Mouse (Mus musculus) R1 (cell line): ENCODE measurements at regions not wholly inside any gene's neighbourhood (a gene's known extent, or its start where the extent isn't known, plus 50 kb on each side); places are given as distances from the start of the nearest gene placed in this dataset.

Source experiments
- DNase-seq: peaks from one replicate; pipeline ENCODE4 v3.0.0-alpha.2; 2018; ENCODE audit warnings: low read depth, low spot score

- DNase-seq: no peak
These were observed 369.7 kb downstream of the Etnk1 start for GRCm38 (mm10) chr6:143536525-143537293.

GRCm38 (mm10) chr6:143547406-143547903 is 380.4 kb downstream of the Etnk1 start:
- no peak for DNase-seq

GRCm38 (mm10) chr6:143554946-143555345 is 387.9 kb downstream of the Etnk1 start:
- DNase-seq: no peak

- DNase-seq: no peak
These were observed 391.2 kb downstream of the Etnk1 start for GRCm38 (mm10) chr6:143558046-143558884.

GRCm38 (mm10) chr6:143559316-143559715 is 392.3 kb downstream of the Etnk1 start:
- no peak for DNase-seq

- no peak for DNase-seq
These were observed 394.5 kb downstream of the Etnk1 start for GRCm38 (mm10) chr6:143561316-143562088.

- DNase-seq: no peak
These were observed 404.5 kb downstream of the Etnk1 start for GRCm38 (mm10) chr6:143571356-143572115.

- DNase-seq: no peak
These were observed 412.2 kb downstream of the Etnk1 start for GRCm38 (mm10) chr6:143579223-143579622.

- DNase-seq: no peak
These were observed 422.6 kb downstream of the Etnk1 start for GRCm38 (mm10) chr6:143589666-143590065.

- DNase-seq: no peak
These were observed 423.2 kb downstream of the Etnk1 start for GRCm38 (mm10) chr6:143590231-143590630.

- DNase-seq: peak; percentile 29
These were observed 425.5 kb downstream of the Etnk1 start for GRCm38 (mm10) chr6:143592490-143592889.

GRCm38 (mm10) chr6:143595486-143595885 is 428.5 kb downstream of the Etnk1 start:
- DNase-seq: no peak

- DNase-seq: no peak
These were observed 430.4 kb downstream of the Etnk1 start for GRCm38 (mm10) chr6:143597414-143597813.

GRCm38 (mm10) chr6:143598916-143599315 is 431.9 kb downstream of the Etnk1 start:
- DNase-seq: no peak

- peak; percentile 63 for DNase-seq
These were observed 442.1 kb downstream of the Etnk1 start for GRCm38 (mm10) chr6:143609100-143609499.

- DNase-seq: peak; percentile 71
These were observed 445.9 kb downstream of the Etnk1 start for GRCm38 (mm10) chr6:143612966-143613365.

GRCm38 (mm10) chr6:143614431-143614987 is 447.5 kb downstream of the Etnk1 start:
- no peak for DNase-seq

- DNase-seq: peak; percentile 45
These were observed 448.3 kb downstream of the Etnk1 start for GRCm38 (mm10) chr6:143615361-143615760.

GRCm38 (mm10) chr6:143616386-143616785 is 449.4 kb downstream of the Etnk1 start:
- no peak for DNase-seq

- no peak for DNase-seq
These were observed 451.5 kb downstream of the Etnk1 start for GRCm38 (mm10) chr6:143618558-143618957.

- DNase-seq: no peak
These were observed 453.6 kb downstream of the Etnk1 start for GRCm38 (mm10) chr6:143620583-143620982.
